Mouse (Mus musculus) heart, adult 18-20 months (tissue): ENCODE measurements around the gene Cyp24a1. TPM values are rescaled to one million over a fixed set of nuclear protein-coding genes. Genes with fewer than 3 reads are reported as not detected.
"Not testable (repeated sequence)": the region's sequence is repeated elsewhere in the genome, so short reads cannot be mapped to it uniquely, and the experiment has no call there.

Experiments
- DNase-seq, 2 experiments: peaks; one replicate each; pipeline ENCODE4 v3.0.0; 2021 to 2022; ENCODE audit warnings: mixed read lengths in 1 of 2
- total RNA-seq, 2 experiments: library from RNA; stranded (reverse); gene quantifications; 2 replicates each; pipeline ENCODE4 v1.2.3; 2021

The Cyp24a1 gene
- total RNA-seq, 2 experiments from 2014 or later, result not detected

GRCm38 (mm10) chr2:170494784-170495710 is 1.9 kb downstream of the Cyp24a1 start:
- no peak for DNase-seq

DNA sequence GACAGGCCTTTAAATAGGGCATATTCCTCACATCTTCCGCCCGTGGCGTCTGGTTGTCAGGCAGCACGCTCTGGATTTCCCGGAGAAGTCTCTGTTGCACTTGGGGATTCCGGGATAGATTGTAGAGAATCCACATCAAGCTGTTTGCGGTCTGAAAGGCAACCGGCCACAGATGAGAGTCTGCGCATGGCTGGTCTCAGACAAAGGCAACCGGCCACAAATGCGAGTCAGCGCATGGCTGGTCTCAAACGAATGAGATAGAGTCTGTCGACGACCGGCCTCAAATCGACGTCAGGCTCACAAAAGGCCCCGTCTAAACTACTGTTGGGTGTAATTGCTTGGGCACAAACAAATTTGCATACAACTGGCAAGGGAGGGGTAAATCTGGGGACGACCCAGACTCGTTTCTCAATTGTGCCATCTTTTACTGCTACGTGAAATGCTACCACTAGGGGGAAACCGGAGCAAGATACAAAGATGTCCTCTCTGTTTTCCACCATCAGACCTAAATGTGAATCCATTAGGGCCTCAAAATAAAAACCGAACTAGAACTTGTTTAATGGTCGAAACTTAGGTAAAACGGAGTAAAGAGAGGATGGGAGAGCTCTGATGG is 8.9 kb downstream of the Cyp24a1 start:
- peak in 1 of 2 experiments; percentile 39 for DNase-seq

- no peak for DNase-seq
Measured at GRCm38 (mm10) chr2:170487202-170487601, 9.7 kb downstream of the Cyp24a1 start.

- DNase-seq, result no peak
Measured at GRCm38 (mm10) chr2:170483914-170484313, 13.0 kb downstream of the Cyp24a1 start.

GRCm38 (mm10) chr2:170482019-170482540 is 14.9 kb downstream of the Cyp24a1 start:
- no peak for DNase-seq

GRCm38 (mm10) chr2:170476643-170477042 is 20.3 kb downstream of the Cyp24a1 start:
- peak in 1 of 2 experiments; percentile 3 for DNase-seq

GRCm38 (mm10) chr2:170476215-170476614 is 20.7 kb downstream of the Cyp24a1 start:
- peak; percentile 11 to 44 for DNase-seq

DNA sequence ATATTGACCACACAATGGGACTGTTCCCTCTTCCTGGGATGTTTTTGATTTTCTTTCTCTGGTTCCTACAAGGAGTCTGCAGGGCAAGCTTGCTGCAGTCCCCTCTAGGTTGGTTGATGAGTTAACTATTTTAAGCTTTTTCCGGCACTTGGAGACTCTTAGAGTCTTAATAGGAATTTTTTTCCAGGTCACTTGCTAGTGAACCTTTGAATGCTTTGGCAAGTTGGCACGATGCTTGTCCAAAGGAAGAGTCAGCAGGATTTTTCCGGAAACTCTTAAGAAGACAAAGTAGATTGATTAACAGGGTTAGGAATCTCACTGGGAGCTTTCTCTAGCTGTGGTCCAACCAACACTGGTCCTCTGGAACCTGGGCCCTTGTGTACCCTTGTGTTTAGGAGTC is 21.8 kb downstream of the Cyp24a1 start:
- DNase-seq, result no peak

DNA sequence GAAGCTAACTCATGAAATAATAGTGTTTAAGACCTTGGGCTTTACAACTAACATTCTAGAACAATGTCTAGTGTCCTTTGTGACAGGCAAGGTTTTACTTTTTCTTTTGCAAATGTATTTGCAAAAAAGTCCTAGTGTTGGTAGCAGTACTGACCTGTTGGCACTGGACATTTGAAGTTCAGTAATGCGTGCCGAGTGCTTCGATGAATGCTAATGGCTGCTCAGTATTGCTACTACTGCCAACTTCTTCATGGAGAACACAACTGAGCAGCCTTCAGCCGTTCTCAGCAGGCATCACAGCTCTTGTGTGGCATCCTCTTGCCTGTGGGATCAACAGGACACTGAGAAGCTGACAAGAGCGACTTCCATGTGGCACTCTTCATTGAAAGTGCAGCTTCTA is 22.8 kb downstream of the Cyp24a1 start:
- DNase-seq, result no peak

DNA sequence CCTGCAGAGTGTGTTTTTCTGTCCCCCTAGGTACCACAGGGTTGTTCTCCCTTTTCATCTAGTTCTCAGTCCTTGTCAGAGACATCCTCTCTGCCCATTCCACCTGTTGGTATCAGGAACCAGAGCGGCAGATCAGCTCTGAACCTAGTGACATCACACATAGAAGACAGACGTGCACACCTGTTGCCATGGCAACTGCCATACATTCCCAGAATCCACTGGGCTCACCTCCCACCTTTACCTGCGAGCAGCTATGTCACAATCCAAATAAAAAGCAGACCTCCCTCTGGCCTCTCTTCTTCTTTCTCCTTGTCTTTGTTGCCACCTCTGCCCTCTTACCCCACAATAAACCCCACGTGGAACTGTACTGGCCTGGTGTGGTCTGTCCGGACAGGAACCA is 26.4 kb downstream of the Cyp24a1 start:
- no peak for DNase-seq

GRCm38 (mm10) chr2:170469616-170470308 is 27.2 kb downstream of the Cyp24a1 start:
- peak; percentile 17 to 51 for DNase-seq

DNA sequence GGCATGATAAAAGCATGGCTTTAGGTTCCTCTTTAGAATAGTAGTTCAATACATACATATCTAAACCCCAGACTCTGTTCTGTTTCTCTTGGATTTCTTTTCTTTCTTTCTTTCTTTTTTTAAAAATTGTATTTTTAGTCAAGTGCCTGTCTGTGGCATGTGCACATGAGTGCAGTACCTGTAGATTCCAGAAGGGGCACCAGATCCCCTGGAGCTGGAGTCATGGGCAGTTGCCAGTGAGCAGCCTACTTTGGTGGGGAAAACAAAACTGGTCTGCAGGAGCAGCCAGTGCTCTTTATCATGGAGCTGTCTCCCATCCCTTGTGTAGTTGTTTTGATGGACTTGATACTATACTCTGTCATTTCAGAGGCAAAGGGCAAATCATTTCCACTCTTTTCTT is 28.9 kb downstream of the Cyp24a1 start:
- no peak for DNase-seq

DNA sequence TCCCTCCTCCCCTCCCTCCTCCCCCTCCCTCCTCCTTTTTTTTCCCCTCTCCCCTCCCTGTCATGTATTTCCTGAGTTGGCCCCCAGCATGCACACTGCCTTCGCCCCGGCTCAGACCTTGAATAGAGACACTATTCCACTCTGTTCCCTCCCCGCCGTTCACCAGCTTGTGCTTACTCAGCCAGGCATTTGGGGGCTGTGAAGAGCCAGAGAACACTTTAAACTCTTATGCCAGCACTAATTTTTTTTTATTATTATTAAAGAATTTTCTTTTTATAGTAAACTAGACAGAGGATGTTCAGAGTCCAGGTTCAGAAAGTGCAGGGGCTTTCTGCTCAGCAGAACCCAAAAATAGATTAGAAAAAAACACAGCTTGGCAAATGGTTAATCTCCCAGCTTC is 32.1 kb downstream of the Cyp24a1 start:
- no peak for DNase-seq

DNA sequence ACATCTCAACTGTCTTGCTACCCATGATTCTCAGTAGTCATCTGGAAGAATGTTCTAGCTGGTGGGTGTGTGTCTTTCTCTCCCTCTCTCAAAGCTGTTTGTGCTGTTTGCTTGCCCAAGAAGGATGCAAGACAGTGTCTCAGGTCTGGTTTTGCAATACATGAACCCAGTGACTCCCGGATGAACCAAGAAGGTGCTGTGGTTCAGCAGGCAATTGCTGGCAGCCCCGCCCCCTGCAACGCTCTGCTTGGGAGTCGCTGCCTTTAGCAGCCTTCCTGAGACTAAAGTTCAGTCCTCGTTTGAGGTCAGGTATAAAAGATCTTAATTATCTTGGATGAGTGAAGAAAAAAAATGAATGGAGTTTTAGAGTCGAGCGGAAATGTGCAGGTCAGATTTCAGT is 35.3 kb downstream of the Cyp24a1 start:
- no peak for DNase-seq

- no peak for DNase-seq
Measured at GRCm38 (mm10) chr2:170459805-170460204, 37.1 kb downstream of the Cyp24a1 start.

DNA sequence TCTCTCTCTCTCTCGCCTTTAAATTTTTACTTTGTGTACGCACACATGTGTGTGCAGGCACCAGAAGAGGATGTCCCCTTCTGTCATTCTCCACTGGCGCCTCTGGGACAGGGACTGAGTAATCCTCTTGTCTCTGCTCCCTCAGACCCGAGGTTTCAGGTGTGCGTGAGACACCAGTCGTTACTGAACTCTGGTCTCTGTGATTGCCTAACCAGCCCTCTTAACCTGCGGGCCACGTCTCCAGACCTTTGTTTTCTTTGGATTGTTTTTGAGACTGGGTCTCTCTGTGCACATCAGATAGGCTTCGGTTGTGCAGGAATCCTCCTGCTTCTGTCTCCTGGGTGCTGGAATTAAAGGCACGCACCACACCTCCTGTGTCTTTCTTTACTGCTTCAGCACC is 37.8 kb downstream of the Cyp24a1 start:
- DNase-seq, result no peak

DNA sequence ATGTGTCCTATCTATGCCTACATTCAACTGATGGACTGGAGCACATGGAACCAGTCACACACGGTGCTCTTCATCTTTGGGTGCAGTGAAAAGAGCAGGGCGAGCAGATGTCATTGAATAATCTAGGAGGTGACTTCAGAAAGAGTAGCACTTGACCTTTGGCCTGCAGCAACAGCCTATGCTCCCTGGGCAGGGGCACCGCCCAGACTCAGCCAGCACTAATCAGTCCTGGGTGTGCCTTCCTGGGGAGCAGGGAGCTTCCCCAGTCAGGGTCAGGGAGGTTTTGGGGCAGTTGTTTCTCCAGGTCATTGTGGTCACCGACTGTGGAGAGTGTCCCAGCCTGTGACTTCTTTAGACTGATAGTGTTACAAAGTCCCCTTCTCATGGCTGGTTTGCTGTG is 43.1 kb downstream of the Cyp24a1 start:
- DNase-seq, result not testable (repeated sequence)

- peak; percentile 58 to 91 for DNase-seq
Measured at GRCm38 (mm10) chr2:170450933-170451332, 46.0 kb downstream of the Cyp24a1 start.

DNA sequence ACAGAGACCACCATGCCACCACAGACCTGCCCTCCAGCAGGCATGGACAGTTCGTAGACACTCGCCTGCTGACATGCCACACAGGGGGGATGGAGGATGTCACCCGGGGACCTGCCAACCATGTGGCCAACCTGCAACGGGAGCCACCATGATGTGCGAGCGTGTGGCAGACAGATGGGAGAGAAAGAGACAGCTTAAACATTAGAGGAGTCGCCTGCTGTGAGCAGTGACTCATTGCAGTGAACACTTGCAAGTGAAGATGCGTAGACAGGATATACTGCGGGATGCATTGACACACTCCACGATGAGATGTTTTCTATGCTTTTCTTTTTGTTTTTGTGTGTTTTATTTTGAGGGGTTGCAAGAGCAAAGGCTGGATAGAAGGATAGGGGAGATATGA is 49.3 kb downstream of the Cyp24a1 start:
- no peak for DNase-seq

GRCm38 (mm10) chr2:170446843-170447383 is 50.0 kb downstream of the Cyp24a1 start:
- DNase-seq, result no peak

- DNase-seq, result no peak
Measured at GRCm38 (mm10) chr2:170445861-170446260, 51.1 kb downstream of the Cyp24a1 start.

- DNase-seq, result no peak
Measured at GRCm38 (mm10) chr2:170442535-170442934, 54.4 kb downstream of the Cyp24a1 start.
